Mouse (Mus musculus) adipocyte (in vitro differentiated cells): ENCODE results near the gene Pten.
"Not testable (repeated sequence)": the region's sequence is repeated elsewhere in the genome, so short reads cannot be mapped to it uniquely, and the experiment has no call there.

Experiments used
- DNase-seq: peaks from one replicate; pipeline ENCODE4 v3.0.0-alpha.2; 2016; ENCODE audit warnings: low spot score

The Pten gene

DNA sequence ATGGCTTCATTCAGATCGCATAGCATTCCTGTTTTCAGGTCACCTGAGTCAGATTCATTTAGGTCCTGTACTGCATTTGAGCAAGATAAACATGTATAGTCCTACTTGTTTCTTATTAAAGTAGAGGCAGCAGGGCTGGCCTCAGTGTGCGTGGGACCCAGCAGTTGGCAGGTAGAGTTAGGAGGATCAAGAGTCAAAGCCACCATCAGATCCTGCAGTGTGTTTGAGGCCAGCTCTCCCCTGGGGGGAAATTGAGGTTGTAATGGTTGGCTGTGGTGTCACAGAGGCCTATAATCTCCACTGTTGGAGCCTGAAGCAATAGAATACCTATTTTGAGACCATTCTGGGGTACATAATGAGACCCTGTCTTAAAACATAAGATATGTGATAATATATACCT lies 50.3 kb downstream of the Pten start:
- no peak for DNase-seq

DNA sequence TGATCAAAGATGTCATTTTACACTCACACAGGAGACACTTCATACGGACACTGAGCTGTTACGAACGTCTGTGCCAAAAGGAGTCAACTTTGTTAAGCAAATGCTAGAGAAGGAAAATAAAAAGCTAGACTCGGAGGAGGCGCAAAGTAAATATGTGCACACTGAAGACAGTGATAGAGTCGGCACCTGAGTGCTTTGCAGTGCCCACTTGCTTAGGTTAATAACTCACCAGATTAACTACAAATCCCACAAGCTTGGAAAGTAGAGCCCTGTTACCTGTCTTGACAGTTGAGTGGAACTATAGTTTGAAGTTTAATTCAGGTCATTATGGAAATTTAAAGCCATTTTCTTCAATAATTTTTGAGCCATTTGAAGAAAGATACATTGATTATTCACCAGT lies 51.4 kb downstream of the Pten start:
- no peak for DNase-seq

DNA sequence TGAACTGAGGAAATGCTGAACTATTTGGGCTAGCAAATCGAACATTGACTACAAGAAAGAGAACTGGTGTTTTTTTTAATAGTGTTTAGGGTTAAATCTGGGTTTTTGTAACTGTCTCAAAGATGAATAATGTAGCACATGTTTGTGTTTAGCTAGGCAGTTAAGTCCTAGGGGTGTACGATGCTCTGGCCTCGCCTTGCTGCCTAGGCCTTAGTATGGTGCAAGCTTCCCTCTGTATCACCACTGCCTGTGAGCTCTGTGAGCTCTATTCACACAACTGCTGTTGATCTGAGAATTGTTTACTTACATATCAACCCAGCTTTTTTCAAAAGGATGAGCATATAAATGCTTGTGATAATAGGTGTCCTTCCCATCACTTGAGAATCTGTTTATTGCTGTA lies 51.8 kb downstream of the Pten start:
- DNase-seq: no peak

DNA sequence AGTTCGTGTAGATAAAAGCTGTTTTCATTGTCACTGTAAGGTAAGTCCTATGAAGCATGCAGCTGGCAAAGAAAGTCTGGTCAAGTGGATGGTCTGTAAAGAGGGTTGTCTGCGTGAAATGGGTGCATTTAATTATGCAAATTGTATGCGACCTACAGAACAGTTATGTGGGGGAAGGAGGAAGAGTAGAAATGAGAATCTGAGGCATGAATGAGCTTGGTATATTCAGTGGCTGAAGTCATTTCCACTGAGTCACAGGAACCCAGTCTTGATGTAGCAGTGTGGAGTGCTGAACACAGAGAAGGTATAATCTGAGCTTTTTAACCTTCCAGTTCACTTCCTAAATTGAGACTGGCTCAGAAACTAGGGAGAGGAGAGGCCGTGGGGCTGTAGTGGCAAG lies 61.5 kb downstream of the Pten start:
- DNase-seq: no peak

DNA sequence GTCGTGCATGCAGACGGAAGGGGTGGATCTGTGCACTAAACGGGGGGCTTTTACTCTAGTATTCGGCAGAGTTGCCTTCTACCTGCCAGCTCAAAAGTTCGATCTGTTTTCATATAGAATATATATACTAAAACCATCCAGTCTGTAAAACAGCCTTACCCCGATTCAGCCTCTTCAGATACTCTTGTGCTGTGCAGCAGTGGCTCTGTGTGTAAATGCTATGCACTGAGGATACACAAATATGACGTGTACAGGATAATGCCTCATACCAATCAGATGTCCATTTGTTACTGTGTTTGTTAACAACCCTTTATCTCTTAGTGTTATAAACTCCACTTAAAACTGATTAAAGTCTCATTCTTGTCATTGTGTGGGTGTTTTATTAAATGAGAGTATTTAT lies 65.7 kb downstream of the Pten start:
- DNase-seq: not testable (repeated sequence)

DNA sequence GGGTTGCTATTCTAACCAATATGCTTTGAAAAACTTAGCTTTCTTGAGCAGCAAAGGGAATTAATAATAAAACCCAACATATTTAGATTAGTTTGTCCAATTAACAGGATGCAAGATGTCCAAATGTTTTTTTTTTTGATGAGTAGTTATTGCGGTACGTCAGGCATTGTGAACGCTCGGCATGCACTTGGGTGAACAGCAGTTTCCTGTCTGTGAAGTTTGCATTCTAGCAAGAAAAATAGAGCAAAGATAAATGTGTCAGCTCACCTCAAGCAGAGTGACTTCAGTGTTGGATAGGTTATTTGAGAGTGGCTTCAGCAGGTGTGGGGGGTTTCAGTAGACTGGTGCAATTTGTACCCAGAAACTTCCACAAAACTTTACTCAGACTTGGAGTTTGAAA lies 69.3 kb downstream of the Pten start:
- DNase-seq: no peak

DNA sequence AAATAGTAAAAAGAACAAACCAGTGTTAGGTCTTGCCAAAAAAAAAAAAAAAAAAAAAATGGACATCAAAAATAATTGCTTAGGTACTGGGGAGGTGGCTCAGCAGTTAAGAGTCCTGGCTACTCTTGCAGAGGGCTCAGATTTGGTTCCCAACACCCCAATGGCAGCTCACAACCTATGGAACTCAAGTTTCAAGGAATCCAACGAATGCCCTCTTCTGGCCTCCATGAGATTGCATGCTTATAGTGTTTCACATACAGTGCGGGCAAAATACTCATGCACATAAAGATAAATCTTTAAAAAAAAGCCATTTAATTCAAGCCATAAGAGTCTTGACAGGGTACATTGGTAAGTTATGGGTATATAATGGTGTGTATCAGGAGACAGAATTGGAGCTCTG lies 72.6 kb downstream of the Pten start:
- no peak for DNase-seq

DNA sequence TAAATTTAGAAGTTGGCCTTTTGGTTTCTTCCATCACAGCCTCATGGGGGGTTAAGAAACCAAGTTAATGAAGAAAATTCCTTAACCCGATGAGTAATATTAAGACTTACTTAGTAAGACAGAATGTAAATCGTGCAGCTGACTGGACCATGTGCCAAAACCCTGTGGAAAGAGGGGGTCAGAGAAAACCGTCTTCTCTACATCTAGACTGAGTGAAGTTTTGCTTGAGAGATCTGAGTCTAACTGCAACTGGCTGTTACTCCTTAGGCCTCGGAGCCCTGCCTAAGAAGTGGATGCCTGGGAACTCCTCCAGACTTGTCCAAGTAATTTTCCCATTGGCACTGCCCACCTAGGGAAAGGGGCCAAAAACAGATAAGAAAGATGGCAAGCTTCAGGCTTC lies 74.0 kb downstream of the Pten start:
- peak; percentile 70 for DNase-seq

DNA sequence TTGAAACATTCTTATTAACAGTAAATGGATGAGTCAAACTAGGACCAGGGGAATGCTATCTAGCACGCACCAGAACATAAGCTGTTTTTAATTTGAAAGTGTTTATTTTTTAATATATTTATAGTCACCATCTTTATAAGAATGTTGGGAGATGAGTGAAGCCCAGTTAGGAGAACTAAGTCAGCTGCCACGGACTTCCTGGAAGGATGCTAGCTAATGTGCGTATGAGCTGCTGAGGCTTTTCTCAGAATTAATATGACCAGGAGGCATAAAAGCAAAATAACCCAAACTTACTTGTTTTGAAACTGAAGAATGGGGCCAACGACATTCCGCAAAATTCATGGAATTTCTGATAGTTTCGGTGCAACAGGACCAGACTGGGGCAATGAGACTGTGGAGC lies 83.2 kb downstream of the Pten start:
- DNase-seq: no peak

DNA sequence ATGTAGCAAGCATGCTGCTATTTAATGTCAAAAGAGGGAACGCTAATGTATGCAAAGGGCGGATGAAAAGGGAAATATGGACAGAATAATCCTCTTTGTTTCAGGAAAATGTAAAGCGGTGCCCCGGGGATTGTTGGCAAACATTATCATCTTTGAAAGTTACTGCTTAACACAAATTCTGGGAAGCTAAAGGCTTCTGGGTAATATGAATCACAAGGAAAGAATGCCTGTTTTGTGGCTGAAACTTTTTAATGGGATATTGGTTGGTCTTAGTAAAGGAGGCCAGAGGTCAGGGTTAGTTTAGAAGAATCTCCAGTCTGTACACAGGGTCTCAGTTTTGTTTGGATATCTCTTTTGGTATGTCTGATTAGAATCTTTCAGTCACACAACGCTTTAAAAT lies 87.2 kb downstream of the Pten start:
- peak; percentile 30 for DNase-seq

DNA sequence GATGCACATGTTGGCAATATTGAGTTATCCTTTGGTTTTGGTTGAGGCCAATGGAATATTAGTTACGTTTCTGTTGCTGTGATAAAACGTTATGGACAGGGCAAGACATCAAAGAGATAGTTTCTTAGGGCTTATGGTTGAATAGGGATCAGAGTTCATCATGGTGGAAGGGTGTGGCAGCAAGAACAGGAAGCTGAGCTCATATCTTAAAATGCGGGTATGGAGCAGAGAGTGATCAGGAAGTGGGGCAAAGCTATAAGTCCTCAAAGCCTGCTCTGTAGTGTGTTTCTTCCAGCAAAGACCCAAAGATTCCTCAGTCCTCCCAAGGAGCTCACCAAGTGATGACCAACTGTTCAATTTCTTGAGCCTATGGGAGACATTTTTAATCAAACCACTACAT lies 90.7 kb downstream of the Pten start:
- no peak for DNase-seq

DNA sequence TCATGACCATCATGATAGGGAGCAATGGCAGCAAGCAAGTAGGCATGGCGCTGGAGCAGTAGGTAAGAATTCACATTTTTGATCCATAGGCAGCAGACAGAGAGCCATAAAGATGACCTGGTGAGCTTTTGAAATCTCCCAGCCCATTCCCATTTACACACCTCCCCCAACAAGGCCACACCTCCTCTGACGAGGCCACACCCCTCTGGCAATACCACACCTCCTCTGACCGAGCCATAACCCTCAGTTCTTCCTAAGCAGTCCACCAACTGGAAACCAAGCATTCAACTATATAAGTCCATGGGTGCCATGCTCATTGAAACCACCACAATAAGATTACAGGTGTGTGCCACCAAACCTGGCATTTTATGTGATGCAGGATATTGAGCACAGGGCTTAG lies 95.0 kb downstream of the Pten start:
- no peak for DNase-seq

DNA sequence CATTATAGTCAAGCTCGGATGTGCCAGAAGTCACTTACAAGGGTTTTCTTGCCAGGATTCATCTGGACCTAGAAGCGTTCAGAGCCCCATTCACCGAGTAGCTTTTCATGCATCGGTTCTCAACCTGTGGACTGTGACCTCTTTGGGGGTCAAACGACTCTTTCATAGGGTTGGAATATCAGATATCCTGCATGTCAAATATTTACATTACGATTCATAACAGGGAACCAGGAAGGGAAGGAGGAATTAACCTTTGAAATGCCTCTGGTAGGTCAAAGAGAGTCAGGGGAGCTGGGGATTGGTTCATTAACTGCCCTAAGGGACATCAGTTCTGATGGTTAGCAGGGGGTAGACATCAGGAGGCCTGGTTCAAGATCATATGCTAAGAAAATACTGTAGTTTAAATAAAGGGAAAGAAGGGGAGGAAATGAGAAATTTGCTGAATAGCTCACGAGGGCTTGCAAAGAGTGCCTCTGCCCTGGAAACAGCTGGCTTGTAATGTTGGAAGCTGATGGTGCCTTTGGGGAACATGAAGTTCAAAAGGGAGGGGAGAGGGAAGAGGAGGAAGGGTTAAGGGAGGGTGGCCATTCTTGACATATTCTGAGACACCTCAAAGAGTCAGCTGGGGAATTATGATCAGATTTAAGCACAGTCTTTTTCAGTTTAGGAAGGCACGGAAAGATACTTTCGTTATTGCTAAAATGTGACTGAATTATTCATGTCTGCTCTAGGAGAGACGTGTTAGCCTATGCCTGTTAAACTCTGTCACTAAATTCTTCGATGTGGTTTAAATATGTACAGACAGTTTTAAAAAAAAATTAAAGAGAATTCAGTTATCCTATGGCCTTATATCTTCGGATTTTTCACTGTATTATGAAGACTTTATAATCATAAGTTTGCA lies 104.6 kb downstream of the Pten start:
- DNase-seq: no peak

DNA sequence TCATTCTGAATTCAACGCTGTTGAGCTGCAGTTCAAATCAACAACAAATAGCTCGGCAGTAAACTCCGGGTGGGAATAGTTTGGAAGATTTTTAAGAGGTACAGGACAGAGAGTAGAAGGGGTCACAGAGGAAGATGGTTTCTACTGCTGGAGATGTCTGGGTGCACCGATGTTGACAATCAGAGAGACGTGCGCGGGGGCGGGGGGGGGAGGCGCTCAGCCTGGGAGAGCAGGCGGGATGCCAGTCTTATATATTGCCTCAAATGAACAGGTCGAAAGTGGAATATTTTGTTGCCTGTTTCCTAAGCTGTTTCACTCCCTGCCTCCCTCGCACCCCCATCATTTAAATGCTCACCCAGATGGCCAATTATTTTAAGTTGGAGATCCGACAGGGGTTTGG lies 109.5 kb downstream of the Pten start:
- DNase-seq: no peak

DNA sequence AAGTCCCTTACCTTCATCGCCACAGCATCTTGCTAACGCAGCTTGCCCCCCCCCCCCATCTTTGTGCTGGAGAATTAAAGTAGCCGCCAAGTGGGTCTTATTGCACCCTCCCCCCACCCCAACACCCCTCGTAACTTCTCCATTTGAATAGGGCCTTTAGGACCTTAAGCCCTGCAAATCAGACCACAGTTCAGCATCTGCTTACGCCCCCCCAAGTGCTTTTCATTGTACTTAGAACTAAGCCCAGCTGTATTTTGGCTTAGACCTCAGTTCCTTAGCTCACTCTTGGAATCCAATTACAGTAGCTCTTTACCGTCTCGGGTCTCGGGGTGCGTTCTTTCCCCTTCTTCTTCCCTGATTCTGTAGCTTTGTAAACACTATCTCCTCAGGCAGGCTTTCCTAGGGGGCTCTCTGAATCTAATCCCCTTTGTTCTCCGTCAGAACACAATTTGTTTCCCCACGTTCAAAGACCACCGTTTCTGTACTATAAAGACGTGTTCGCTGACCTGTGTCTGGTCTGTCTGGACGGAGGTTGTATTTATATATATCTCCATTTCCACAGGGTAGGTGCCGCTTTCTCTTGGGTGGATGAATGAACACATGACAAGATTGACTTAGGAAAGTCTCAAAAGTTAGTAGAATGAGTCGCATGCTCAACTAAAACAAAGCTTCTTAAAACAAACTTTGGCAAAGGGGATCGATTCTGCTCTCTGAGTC lies 110.0 kb downstream of the Pten start:
- DNase-seq: no peak

DNA sequence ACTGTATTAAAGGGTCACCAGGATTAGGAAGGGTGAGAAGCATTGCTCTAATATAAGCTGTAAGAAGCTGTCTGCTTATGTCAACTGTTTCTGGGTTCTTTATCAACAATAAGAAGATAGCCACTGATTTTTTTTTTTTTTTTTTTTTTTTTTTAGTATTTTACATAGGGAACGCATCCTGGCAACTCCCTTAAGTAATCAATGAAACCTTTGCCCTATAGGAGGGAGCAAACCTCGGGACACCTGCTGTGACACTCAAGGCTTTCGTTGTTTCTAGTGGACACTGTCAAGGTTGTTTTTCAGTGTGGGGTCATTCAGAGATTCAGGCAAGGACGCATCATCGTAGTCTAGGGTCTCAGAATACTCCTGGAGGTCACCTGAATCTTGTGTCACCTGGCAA lies 111.3 kb downstream of the Pten start:
- no peak for DNase-seq

DNA sequence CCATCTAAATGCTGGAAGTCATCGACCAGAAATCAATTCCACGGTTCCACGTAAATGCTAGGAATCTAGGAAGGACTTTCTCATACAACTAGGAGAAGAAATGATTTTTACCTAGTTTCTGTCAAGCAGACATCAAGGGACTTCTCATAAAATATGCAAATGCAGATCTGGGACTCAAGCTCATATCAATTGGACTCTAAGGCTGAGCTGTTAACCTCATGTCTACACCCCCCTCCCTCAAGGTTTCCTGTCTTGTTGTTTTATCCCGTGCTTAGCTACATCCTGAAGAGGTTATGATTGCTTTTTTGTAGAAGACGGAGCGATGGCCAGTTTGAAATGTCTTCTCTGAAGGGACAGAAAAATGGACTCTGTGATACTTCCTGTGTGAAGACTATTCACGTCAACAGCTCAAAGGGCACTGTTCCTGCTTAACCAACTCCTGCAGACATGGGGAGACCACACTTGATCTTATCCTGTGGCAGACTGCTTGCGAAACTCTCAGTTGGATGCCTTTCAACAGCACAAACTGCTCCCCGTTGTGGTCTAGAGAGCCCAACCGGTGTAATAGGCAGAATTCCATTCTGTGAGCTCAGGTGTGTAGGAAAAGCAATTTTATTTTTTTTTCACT lies 111.9 kb downstream of the Pten start:
- DNase-seq: peak; percentile 52

DNA sequence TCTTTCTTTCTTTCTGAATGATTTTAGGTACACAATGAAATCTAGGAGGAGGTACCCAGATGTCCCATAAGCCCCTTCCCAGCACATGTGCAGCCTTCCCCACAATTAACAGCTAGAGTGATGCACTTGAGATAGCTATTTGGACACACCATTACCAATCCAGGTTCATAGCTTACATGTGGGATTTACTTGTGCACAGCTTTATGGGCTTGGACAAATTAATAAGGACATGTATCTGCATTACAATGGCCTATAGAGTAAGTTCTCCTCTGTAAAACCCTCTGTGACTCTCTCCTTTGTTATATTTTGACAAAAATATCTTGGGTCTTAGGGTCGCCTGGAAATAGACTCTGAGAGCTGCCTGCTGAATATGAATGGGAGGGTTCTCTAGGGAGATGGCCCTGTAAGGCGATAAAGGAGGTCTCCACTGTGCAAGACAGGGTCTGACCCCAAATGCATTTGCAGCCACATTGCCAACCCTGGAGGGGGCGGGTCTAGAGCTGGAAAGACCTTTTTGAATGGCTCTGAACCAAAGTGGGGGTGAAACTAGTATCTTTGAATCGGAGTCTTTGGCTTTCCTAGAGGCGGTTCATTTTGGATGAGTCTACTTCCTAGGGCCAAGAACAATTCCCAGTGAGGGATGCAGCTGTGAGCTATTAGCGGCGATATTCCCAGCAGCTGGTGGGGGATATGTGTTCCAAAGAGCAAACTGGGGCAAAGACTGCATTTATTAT lies 116.8 kb downstream of the Pten start:
- peak; percentile 38 for DNase-seq
